Mouse (Mus musculus) erythroid progenitor cell, adult 5-6 weeks (primary cell): Measurements from ENCODE around the gene Vsir. TPM values are rescaled to one million over a fixed set of nuclear protein-coding genes. Genes with fewer than 3 reads are reported as not detected.
A peak's percentile ranks its signal among the peaks of the same experiment; 100 is the strongest.

ENCODE experiments used
- ATAC-seq: replicated peaks from 2 replicates; pipeline ENCODE4 v1.8.0; 2016; ENCODE audit warnings: moderate number of reproducible peaks, mild to moderate bottlenecking, moderate TSS enrichment, inconsistent platforms; ENCODE audit not compliant: poor library complexity, low FRiP score, severe bottlenecking
- total RNA-seq, 2 experiments: library from RNA; stranded (forward) in 1 of 2; stranded (reverse) in 1 of 2; fragments of 150-400 nt in 1 of 2; fragments of 186-747, 209-891 nt in 1 of 2; gene quantifications; 2 replicates each; pipeline versions ENCODE4 v1.2.3 to v1.2.4; 2015 to 2017; ENCODE audit warnings: low replicate concordance in 2 of 2

Gene Vsir
- total RNA-seq (2015; ENCODE audit: low replicate concordance), result 84.7 and 114 TPM in 2 replicates
- 84.7 and 147 TPM in 2 replicates for total RNA-seq (2017; ENCODE audit: low replicate concordance)

DNA sequence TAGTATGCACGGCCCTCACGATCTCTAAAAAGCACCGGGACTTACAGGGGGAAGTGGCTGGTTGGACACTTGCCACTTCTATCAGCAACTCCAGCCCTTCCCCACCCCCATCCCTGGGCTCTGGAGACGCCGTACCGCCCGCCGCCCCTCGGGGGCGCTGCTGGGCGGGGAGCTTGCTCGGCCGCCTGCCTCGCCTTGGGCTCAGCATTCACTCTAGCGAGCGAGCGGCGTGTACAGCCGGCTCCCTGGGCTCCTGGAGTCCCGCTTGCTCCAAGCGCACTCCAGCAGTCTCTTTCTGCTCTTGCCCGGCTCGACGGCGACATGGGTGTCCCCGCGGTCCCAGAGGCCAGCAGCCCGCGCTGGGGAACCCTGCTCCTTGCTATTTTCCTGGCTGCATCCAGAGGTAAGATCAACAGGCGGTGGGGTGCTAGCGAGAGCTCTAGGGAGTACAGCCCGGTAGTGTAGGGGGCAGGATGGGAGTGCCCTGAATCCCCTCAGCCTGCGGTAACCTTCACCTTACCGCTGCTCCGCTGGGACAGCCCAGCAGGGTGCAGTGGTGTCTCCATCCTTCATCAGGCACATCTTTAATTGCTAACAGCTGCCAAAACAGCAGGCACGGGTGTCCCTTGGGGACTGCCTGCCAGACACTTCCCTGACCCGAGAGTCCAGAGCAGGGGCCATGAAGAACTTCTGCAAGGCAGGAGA, at the start of gene Vsir:
TSS of gene Vsir (plus strand) at position 151 of the 705 bp plus-strand sequence.
- ATAC-seq, result peak; percentile 53

DNA sequence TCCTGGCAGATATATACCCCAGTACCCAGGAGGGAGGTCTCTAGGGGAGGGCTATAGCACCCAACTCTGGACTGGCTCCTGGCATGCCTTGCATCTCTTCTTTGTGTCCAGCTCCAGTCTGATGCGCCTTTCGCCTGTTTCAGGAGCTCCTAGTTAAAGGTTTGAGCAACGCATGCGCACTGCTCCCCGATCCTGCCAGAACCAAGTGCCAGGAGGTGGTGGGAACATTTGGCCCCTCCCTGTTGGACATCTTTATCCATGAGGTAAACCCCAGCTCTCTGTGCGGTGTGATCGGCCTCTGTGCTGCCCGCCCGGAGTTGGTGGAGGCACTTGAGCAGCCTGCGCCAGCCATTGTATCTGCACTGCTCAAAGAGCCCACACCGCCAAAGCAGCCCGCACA, 47.0 kb upstream of the Vsir start:
- ATAC-seq, result no peak

DNA sequence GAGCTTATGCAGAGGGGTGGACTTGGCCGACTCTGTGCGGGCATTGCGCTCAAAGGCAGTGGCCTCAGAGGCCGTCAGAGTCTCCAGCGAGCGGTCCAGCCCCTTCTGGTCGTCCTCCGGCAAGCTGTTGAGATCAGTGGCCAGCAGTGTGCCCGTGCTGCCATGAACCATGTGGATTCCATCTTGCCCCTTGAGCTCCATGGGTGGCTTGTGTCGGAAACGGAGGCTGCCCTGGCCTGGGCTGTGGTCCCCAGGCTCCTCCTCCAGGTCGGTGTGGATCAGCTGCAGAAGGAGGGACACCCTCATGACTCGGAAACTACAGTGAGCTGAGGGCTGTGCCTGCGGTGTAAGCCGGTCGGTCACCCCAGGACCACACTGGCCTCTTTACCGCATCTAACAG, 43.2 kb upstream of the Vsir start:
- ATAC-seq, result no peak

DNA sequence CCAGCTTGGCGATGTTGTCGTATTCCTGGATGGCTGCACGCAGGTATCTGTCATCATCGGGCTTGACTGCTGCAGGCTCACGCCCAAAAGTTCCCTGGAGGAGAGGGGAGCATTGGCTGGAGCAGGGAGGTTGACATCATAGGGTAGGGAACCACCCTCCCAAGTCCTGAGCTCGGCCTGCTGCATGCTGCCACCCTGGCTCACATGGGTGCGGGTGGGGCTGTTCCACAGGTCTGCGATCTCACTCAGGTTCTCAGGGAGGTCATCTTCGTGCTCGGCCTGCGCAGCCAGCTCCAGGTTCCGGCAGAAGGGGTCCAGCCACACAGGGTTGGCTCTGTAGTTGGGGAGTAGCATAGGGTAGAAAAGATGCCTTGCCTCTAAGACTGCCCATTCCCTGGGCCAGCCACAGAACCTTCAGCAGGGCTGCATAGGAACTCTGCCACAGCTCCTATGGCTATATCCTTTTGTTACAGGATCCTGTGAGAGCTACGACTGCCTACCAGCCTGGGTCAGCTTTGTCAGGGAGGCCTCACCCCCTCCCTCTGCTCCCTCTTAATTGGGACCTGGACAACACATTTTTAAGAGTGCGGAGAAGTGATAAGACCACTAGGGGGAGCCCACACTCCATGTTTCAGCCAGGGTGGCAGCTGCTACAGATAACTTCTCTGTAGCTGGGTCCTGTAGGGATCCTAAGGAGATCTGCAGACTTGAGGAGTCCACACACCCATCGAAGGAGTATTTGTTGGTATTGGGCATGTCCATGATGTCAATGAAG, 41.6 kb upstream of the Vsir start:
- peak; percentile 74 for ATAC-seq

DNA sequence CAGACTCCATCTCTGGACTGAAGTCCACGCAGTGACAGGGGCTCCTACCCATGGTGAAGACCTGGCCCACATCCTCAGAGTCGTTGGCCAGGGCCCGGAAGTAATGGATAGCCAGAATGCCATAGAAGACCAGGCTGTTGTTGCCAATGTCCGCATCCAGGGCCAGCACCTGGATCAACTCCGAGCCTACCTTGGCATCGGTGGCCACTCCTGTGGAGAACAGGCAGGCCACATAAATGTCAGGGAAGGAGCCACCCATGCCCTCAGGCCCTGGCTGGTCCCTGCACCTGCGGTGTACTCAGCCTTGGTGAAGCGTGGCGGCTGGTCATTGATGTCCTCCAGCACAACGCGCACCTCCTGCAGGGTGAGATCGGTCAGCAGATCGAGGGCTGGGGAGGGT, 36.0 kb upstream of the Vsir start:
- ATAC-seq, result no peak

DNA sequence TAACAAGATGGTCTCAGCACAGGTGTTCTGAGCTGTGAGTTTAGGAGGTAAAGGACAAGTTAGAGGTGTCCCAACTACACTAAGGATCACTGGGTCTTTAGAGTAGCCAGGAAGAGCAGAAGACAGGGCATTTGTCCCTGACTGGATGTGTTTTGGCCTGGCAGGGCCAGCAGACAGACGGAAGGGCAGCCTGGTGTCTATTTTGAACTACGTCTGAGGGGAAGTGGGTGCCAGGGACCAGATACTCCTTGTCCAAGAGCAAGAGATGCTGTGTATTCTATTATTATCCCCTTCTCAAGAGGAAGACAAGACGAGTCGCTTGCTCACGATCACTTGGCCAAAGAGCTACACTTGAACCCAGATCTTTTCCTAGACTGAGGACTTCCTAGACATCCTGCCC, 33.0 kb upstream of the Vsir start:
- no peak for ATAC-seq

DNA sequence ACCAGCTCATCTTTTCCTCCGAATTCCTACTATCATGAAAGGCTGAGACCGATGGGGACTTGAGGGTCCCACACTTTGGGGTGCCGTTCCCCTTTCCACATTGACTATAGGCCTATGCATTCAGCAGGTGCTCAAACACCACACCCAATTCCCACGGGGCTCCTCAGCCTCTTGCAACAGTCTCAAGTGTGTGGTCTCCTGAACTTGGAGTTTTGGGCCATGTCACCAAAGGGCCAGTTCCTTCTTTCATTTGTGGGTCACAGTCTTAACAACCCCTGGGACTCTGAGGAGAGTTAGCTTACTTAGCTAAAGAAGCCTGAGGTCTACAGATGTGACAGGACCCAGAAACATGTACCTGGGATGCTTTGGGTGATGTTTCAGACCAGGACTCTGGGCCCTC, 30.5 kb upstream of the Vsir start:
- ATAC-seq, result no peak

DNA sequence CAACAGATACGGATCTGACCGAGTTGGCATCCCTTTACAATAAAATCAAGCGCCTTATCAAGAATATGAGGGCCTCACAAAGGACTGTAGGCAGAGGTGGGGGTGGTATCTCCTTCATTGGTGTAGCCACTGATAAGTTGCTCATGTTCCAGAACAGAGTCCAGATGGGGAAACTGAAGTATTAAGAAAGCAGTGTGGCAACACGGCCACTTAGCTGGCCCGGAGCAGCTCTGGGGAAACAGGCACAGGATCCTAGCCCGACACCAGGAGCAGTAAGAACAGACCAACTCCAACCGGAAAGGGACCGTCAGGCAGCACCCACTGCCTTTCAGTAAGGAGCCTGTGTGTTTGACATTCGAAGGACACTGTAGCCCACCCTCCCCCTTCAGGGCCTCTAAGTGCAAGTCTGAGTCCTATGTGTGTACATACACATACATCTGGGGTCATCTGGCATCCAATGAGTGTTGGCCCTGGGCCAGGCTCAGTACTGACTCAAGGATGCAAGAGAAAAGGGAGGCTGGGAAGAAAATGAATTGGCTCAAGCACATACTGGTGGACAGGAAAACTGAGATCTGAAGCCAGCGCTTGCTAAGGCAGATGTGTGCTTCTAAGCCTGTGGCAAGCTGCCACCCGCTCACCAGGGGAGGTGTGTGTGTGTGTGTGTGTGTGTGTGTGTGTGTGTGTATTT, 17.5 kb upstream of the Vsir start:
- ATAC-seq, result no peak

DNA sequence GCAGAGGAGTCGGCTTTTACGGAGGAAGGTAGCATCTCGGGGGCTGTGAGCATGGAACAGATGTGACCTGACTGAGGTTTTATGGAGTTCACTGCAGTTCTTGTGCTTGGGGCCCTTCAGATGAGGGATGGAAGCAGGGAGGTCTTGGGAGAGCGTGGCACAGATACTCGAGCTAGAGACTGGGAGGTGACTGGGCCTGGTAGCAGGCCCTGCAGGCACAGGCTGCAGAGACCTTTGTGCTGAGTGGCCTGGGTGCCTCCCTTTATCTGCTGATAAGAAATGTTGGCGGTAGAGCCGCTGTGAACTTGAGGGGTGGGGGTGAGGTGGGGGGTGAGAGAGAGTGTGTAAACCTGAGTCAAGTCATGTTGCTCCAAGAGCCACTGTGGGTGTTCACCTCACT, 12.1 kb upstream of the Vsir start:
- no peak for ATAC-seq

DNA sequence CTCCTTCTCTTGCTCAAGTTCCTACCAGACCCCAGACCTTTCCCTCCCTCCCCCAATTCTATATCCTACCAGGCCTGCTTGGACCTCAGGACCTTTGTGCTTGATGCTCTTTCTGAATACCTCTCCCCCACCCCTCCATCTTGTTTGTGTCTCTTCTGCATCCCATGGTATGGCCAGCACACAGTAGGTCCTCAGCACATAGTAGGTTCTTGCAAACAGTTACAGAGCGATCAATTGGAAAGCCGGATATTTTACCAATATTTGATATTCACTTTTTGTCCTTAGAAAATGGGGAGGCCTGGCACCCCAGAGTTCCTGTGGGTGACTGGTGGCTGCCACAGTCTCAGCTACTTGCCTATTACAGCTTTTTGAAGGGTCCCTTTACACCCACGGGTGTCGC, 11.6 kb upstream of the Vsir start:
- ATAC-seq, result no peak

DNA sequence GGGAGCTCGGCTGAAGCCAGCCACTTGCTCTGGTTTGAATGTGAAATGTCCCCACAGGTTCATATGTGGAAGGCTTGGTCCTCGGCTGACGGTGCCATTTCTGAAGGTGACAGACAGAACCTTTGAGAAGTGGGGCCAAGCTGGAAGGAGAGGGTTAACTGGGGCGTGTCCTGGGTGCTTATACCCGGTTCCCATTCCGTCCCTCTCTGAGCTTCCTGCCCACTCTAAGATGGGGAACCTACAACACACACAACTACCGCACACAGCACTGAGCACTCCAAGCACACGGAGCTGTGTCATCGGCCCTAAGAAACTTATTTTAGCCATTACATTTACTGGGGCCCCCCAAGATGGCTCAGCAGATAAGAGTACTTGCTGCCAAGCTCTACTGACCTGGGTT, 5.1 kb upstream of the Vsir start:
- no peak for ATAC-seq

DNA sequence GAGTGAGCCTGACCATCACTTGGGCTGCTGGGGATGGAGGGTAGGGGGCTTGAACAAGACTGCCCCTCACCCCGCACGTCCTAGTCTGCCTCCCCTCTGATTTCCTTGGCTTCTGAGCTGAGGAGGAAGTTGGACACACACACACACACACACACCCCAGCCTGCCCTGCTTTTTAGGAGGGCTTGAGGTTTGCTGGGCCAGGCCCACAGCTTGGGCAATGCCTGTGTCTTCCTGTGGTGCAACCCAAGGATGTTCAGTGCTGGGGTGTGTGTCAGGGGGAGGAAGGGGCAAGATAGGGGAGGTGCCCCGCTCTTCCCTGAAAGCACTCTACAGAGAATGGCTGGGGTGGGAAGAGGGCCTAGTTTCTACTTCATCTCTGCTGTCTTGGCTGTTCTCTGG, 2.5 kb upstream of the Vsir start:
- no peak for ATAC-seq

DNA sequence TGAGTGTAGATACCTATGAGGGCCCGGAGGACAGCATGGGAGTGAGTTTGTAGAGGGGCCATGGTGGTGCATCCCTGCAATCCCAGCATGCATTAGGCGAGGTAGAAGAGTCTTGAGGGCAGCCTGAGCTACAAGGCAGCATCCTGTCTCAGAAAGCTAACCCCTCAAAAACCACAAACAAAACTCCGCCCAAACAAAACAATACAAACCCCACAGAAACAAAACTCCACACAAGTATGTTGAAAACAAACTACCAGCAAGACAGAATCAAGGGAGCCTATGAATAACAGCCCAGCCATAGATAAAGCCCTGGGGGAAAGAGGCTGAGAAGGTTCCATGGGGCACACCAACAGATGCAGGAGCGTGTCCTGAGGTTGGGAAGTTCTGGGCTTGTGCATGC, 595 bp upstream of the Vsir start:
- no peak for ATAC-seq

DNA sequence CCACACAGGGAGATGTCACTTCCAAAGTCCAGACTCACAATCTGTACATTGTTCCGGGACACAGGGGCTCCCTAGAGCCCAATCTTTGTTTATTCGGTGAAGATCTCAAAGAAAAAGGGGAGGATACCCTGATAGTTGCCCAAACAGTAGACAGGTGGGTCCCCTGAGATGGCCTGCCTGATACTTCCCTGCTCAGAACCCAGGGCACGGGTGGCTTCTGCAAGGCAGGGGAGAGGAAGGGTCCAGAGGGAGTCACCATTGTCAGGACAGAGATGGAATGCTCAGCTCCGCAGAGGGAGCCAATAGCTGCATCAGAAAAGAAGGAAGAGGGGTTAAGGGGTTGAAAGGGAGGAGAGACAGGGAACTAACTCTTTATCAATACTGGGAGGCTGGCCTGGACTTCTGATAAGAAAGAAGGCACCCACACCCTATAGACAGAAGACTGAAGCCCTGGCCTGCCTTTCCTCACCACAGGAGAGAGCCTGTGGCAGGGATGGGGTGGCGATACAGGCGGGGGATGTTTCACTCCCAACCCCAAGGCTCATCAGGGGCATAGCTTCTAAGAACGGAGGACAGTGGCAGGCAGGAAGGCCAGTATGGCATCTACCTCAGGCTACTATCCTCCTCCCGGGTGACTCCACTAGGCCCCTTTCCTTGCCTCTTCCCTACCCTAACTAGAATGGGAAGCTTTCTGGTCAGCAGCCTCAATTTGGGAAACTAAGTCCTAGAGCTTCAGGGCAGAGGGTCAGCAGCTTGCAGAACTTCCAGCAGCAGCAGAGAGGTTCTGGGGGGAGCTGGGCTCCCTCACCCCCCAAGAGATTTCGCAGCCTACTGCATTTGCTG, 1.3 kb downstream of the Vsir start:
- ATAC-seq, result peak; percentile 51

DNA sequence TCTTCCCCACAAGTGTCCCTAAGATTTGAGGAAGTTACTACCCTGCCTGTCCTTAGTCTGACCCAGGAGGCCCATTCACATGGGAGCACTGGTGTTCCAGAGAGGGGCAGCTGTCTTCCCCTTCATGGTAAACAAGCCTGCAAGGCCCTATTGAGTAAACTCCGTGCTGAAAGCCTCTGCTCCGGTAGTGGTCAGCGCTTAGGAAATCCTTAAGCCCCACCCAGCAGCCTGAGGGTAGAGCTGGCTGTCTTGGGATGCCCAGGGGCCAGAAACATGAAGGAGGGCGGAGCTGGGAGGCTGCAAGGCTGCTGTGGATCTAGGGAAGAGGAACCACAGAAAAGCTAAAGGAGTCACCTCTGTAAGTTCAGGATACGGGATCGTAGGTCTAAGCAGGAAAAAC, 2.4 kb downstream of the Vsir start:
- ATAC-seq, result peak; percentile 25

DNA sequence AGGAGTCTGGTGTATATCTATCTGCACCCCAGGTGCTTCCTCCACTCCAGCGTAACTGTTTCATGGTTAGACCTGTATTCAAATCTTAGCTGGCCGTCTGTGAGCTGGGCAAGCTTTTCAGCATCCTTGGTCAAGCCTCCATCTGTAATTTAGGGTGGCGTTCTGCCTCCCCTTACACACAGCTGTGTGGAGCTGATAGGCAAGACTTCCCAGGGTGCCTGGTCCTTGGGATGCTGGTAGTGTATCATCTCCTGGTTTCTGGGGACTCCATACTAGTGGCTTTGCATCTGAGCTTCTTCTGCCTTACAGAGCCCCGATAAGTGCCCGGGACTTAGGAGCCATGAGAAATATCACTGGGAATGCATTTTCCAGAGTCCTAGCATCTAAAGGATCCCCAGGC, 3.0 kb downstream of the Vsir start:
- peak; percentile 64 for ATAC-seq

DNA sequence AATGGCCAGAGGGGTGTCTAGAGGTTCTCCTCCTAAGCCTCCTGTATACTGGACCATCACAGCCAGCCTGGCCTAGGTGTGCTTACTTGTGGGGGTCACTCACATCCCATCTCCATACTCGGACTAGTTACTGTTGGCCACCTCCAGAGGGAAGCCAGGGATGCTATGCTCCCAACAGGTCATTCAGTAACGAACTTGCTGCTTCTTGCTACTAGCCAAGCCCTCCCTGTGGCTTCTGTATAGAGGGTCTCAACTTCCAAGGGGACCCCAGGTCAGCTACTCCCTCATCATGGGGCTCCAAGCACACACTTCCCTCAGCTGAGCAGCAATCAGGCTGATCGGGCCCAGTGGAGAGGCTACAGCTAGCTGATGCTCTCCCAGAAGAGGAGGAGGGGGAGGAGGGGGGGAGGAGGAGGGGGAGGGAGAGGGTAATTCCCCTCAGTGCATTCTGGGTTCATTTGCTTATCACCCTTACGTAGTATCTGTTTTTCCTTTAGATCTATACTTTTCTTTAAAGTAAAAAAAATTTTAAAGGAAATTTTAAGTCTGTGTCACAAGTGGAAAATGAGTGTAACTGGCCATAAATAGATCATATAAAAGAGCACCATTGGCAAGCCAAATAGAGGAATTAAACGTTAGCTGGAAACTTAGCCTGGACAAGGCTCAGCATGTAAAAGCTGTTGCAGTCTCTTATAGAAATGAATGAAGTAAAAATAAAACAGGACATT, 3.6 kb downstream of the Vsir start:
- ATAC-seq, result no peak

DNA sequence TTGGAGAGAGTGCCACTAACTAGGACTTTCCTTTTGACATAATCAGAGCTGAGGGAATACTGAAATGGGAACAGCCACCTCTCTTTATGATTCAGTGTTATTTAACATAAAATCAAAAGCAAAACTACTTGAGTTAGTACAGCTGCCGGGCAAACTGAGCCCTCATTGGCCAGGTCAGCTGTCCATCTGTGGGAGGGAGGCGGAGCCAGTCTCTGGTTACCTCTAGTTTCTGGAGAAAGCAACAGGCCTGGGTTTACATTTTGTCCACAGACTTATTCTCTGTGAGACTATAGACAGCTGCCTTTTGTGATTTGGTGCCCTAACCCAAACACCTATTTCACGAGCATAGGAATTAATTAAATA, 4.1 kb downstream of the Vsir start:
- peak; percentile 41 for ATAC-seq

DNA sequence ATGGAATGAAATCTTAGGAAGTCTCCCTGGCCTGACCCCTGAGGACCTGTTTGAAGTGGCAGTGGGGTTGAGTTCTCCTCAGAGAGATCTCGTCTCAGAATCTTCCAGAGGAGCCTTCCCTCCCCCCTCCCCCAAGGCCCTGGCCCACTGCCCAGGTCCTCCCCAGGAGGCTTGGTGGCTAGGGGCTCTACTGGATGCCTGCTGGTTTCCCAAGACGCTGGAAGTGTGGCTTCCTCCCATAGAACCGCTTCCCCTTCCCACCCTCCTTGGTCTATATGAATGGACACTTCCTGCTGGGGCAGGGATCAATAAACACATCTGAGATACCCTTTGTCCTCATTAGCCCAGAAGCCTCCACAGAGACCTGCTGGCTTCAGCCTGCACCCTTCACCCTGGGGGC, 4.6 kb downstream of the Vsir start:
- no peak for ATAC-seq
